Mouse (Mus musculus): ENCODE results near the gene Tsc2.

Tsc2 gene

DNA sequence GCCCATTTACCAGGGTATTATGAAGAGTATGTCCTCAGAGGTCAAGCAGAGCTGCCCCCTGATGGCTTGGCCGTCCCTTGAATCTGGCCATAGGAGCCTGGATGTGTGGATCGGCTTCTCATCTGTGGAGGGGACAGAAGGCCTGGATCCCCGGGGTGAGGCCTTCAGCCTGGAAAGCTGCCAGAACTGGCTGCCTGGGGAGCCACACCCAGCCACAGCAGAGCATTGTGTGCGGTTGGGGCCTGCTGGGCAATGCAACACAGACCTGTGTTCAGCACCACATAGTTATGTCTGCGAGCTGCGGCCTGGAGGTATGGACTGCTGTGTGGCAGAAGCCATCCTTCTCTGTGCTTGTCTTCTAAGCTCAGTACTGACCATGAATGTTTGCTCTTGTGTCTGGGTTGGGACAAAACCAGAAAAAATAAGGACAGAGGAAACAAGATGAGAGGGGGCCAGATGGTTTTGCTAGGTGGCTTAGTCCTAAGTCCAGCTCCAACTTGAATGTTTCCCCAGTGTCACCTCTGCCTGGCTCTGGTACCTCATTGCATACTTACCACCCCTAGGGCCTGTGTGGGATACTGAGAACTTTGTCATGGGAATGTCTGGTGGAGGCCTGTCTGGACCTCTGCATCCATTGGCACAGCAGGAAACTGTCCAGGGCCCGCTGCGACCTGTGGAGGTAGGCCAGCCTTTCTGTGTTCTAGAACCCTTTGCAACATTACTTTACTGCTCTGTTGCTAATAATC is 65.2 kb downstream of the Tsc2 start:
- no peak for DNase-seq (ENCODE audit: low spot score)

DNA sequence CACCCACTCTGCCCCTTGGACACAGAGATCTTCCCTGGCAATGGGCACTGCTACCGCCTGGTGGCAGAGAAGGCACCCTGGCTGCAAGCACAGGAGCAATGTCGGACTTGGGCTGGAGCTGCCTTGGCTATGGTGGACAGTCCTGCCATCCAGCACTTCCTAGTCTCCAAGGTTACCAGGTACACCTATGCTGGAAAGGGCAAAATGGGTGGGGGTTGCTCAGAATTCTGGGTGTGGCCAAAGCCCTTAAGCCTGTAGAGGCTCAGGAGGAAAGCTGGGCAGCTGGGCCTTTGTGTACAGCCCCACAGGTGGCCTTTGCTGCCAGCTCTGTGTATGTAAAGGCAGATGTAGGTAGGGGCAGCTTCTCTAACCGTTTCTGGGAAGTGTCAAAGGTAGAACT is 66.6 kb downstream of the Tsc2 start:
- no peak for DNase-seq (ENCODE audit: low spot score)

- DNase-seq (ENCODE audit: low spot score), result no peak
These were observed 67.3 kb downstream of the Tsc2 start for GRCm38 (mm10) chr17:24565092-24565491.

- no peak for DNase-seq (ENCODE audit: low spot score)
These were observed 68.0 kb downstream of the Tsc2 start for GRCm38 (mm10) chr17:24564422-24564821.

GRCm38 (mm10) chr17:24563638-24564037 is 68.8 kb downstream of the Tsc2 start:
- DNase-seq (ENCODE audit: low spot score), result no peak

DNA sequence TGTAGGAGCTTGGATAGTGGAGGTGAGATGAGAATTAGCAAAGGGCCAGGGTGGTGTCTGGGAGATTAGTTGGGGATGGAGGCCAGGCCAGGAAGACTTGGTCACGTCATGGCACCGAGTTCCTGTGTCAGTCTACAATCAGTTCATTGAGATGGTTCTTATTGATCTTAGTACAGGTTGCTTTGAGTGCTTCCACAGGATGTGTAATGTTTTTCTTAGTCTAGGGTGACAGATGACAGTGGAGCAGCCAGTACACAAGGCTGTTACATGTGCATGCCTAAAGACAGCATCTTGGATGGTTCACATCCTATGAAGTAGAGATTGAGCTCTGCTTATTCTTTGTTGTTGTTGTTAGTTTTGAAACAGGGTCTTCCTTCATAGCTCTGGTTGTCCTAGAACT is 70.8 kb downstream of the Tsc2 start:
- no peak for DNase-seq (ENCODE audit: low spot score)

- DNase-seq (ENCODE audit: low spot score), result peak; percentile 55
These were observed 72.0 kb downstream of the Tsc2 start for GRCm38 (mm10) chr17:24560301-24561028.

DNA sequence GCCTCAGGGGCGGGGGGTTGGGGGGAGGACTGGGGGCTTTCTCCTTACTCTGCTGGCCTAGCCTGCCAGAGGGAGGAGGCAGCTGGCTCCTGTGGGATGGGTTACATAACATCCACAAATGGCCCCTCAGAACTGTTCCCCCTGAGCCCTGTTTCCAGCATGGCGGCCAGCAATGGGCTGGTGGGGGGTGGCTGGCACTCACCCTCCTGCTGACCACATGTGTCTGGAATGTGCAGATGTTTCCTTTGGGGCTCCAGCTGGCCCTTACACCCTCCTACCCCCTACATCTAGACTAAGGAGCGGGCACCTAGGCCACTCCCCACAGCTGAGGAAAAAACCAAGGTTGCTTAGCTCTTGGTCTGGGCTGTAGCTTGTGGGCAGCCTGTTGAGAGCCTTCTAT is 73.3 kb downstream of the Tsc2 start:
- no peak for DNase-seq (ENCODE audit: low spot score)

DNA sequence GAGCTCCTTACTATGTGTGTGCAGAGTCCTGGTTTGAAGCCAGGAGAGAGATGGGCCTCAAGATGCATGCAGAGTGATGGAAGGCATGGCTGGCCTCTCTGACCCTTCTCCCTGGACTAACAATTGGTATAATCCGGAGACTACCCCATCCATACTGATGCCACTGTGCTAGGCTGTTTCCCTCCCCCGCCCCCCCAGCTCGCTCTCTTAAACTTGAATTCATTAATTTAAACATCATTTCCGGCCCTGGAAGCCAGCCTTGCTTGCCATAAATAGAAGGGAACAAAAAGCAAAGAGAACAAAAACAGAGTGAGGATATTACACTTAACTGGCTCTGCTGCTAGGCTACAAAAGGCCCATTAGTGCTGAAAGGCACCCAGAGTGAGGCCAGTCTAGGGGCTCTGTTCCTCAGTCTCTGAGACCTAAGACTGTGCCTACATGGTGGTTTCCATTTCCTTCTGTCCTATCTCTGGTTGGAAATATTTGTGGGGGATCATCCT is 73.8 kb downstream of the Tsc2 start:
- no peak for DNase-seq (ENCODE audit: low spot score)

- DNase-seq (ENCODE audit: low spot score), result no peak
These were observed 75.3 kb downstream of the Tsc2 start for GRCm38 (mm10) chr17:24557091-24557490.

- no peak for DNase-seq (ENCODE audit: low spot score)
These were observed 81.4 kb downstream of the Tsc2 start for GRCm38 (mm10) chr17:24551050-24551444.

- peak; percentile 67 for DNase-seq (ENCODE audit: low spot score)
These were observed 81.9 kb downstream of the Tsc2 start for GRCm38 (mm10) chr17:24550416-24551049.

DNA sequence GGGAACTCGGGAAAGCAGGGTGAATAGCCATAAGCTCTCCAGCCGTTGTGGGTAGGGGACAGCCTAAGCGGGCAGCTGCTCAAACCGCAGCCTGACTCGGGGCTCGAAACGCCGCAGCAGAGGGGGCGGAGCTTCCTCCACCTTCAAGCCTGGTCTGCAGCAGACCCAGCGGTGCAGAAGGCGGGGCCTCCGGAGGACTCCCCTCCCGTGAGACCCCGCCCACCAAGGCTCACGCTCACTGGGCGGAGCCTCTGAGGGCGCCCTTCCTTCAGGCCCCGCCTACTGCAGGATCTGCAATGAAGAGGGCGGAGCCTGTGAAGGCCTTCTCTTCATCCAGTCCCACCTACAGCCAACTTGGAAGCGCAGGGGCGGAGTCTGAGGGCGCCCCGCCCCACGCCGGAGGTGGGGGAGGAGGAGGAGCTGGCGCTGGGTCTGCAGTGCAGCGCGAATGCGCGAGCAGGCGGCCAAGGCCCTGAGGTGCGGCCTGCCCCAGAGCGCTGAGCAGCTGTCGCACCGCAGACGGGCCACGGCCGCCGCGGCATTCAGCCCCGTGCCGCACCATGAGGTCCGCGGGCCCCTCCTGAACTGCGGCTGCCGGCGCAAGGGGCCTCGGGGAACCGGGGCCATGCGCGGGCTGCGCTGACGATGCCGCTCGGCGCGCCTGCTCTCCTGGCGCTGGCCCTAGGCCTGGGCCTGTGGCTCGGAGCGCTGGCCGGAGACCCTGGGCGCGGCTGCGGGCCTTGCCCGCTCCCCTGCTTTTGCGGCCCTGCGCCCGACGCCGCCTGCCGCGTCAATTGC is 82.6 kb downstream of the Tsc2 start, which contains the start of gene Pkd1:
Gene Pkd1 (plus strand): TSS at position 217 of the 798 bp plus-strand sequence.
- peak; percentile 100 for DNase-seq (ENCODE audit: low spot score)

- peak; percentile 32 for DNase-seq (ENCODE audit: low spot score)
These were observed 83.4 kb downstream of the Tsc2 start for GRCm38 (mm10) chr17:24548921-24549617.

GRCm38 (mm10) chr17:24548435-24548834 is 84.0 kb downstream of the Tsc2 start:
- DNase-seq (ENCODE audit: low spot score), result no peak

- DNase-seq (ENCODE audit: low spot score), result no peak
These were observed 86.2 kb downstream of the Tsc2 start for GRCm38 (mm10) chr17:24546234-24546633.
